Mouse (Mus musculus) Patski (cell line): ENCODE data around the gene Clec1a. TPM values are rescaled to one million over a fixed set of nuclear protein-coding genes. Genes with fewer than 3 reads are reported as not detected.

Experiments
- ATAC-seq: fragments of 100-300 bp; one replicate; pipeline ENCODE4 v1.8.0; 2021
- CTCF ChIA-PET: fragments of 350-600 bp; sonication (Branson Sonifier 250); formaldehyde crosslinking; loops from one replicate; lab custom pipeline; 2022; ENCODE audit warnings: inconsistent platforms; lab: Charles Lee
- POLR2A ChIA-PET: fragments of 350-600 bp; sonication (Branson Sonifier 250); formaldehyde crosslinking; loops from one replicate; lab custom pipeline; 2022; ENCODE audit warnings: antibody characterized with exemption, inconsistent platforms; lab: Charles Lee
- DNase-seq: peaks from one replicate; pipeline ENCODE4 v3.0.0-alpha.2; 2011; ENCODE audit warnings: low read depth, low spot score
- H3K27me3 ChIP-seq: fragments of 371-371 bp; one replicate; pipeline ENCODE4 v1.5.1; 2021
- CTCF ChIP-seq: fragments of 100-300 bp; IDR thresholded peaks from one replicate; pipeline ENCODE4 v1.5.1; 2021
- in situ Hi-C: fragments of 300-500 bp; cut with MboI; formaldehyde crosslinking; loops from 3 replicates; pipeline ENCODE4 v1.11.1; 2018; ENCODE audit warnings: low pct_unique_long_range_greater_than_20kb, mixed read lengths
- polyA plus RNA-seq: library from polyadenylated mRNA; unstranded; gene quantifications from one replicate; pipeline ENCODE4 v1.2.3, GENCODE M21; 2021

Gene Clec1a
- polyA plus RNA-seq, 1 experiment from 2014 or later: not detected

DNA sequence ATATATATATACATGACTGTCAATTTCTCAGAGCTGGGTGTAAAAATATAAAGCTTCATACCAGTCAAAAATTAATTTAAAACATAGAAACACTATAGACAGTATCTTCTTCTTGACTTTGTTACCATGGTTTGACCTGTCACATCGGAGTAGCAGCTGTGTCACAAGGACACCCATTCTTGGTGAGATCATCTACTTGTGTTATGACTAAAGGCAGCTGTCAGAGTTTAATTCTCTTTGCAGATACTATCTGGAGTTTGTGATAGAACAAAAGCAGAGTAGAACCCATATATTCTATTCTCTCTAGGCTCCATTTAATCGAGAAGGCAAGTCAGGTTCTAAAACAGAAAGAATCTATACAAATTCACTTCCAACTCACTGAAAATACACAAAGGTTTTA is 13.8 kb downstream of the Clec1a start:
- peaks cover 40% of the 10 kb centered on the region for H3K27me3 ChIP-seq
- ChIA-PET POLR2A (no interaction called here), CTCF (no interaction called here)
- in situ Hi-C loops: no loop called here
- DNase-seq (no peak), ATAC-seq (no peak)
- TF ChIP-seq CTCF: no peak

DNA sequence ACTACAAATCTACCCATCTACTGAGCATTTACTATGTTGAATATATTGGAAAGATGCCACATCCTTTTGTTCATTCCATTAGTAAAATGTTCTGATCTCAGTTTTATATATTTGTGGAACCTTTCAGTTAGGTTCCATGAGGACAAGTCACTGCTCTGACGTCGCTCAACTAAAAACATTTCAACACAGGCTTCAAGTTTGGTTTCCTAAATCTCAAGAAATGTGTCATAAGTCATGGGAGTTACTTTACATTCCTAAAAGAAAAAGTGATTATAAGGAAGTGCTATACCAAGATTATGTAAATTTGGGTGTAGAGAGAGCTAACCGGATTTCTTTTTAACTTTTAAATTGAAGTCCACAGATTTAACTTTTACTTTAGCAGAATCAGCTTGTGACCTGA is 15.8 kb downstream of the Clec1a start:
- POLR2A ChIA-PET: no interaction called here
- H3K27me3 ChIP-seq: peaks cover 41% of the 10 kb centered on the region
- DNase-seq: no peak
- no peak for TF ChIP-seq CTCF
- CTCF ChIA-PET: interaction anchor here (1.5 kb wide), 1 partner anchor 11 kb away, joined by 4 read pairs; no protein-coding TSS in a partner anchor
- in situ Hi-C loops: no loop called here
- no peak for ATAC-seq

DNA sequence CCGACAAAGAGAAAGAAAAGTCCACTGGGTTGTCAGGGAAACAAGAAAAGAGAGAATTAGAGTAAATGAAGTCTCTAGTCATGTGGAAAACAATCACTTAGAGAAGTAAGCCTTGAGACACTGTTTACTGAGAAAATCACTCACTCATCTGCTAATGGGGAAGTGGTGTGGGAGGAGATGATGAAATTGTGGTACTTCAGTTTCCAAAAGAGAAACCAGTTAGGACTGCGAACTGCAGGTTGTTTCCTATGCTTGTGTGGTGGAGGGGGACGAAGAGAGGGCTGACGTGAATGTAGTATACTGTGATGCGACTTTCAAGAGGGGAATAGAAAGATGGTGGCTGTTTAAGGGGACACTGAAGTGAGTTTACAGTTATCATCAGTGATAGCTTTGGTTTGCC is 17.6 kb downstream of the Clec1a start:
- no peak for TF ChIP-seq CTCF
- POLR2A ChIA-PET: no interaction called here
- ATAC-seq (no peak), DNase-seq (no peak)
- in situ Hi-C loops: no loop called here
- CTCF ChIA-PET: no interaction called here
- H3K27me3 ChIP-seq: peaks cover 48% of the 10 kb centered on the region

DNA sequence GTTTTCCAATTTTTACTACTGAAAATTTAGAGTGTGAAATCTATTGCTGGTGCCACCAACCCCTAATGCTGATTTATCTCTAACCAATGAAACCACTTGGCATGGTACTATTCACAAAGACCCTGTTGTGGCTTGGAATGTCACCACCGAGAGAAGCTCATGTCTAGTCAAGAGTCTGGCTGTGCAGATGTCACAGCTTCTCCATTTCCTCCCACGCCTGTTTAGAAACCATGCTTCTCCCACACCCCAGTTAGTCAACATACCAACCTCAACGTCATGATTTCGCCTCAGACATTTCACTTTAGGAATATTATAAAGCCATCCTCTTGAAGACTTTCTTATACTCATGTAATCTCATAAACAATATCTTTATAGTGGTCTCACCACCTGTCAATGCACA is 24.5 kb downstream of the Clec1a start:
- POLR2A ChIA-PET: no interaction called here
- CTCF ChIA-PET: no interaction called here
- in situ Hi-C loops: no loop called here
- H3K27me3 ChIP-seq: peaks cover 39% of the 10 kb centered on the region
- ATAC-seq (no peak), DNase-seq (no peak)
- no peak for TF ChIP-seq CTCF

DNA sequence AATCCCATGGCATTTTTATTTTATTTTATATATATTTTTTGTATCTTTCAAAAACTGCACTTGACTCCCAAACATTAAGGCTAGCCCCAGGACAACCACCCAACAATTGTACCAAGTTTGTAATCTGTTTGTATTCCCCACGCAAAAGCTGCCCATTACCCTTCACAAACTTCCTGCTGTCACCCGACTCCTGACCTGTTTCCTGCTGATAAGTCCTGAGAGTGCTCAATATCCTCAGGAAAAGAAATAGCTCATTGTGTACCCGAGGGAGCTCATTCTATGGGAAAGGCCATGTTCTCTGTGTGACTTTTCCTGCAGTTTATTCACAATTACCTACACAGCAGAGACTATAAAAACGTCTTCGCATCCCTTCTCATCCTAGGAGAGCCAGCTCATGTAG is 26.0 kb downstream of the Clec1a start:
- no peak for DNase-seq
- ChIA-PET POLR2A (no interaction called here), CTCF (no interaction called here)
- TF ChIP-seq CTCF: no peak
- ATAC-seq: no peak
- in situ Hi-C loops: no loop called here
- peaks cover 36% of the 10 kb centered on the region for H3K27me3 ChIP-seq

DNA sequence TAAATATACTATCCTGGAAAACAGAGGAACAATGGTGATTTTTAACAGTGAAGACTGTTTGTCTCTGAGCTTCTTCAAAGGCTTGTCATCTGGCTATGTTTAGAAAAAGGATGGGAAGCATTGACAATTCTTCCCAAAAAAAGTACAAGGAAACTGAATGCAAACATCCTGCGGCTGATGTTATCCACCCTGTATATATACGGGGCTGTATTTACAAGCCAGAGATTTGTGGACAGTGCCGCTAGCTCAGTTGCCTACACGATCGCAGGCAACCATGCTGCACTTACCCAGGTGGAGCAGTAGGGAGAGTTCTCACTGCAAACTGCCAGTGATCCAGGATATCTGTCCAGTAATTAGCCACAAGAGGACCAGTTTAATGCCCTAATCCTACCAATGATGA is 26.6 kb downstream of the Clec1a start:
- TF ChIP-seq CTCF: no peak
- peaks cover 36% of the 10 kb centered on the region for H3K27me3 ChIP-seq
- CTCF ChIA-PET: interaction anchor here (1.0 kb wide), 1 partner anchor 11 kb away, joined by 4 read pairs; no protein-coding TSS in a partner anchor
- DNase-seq (no peak), ATAC-seq (no peak)
- POLR2A ChIA-PET: no interaction called here
- in situ Hi-C loops: no loop called here

DNA sequence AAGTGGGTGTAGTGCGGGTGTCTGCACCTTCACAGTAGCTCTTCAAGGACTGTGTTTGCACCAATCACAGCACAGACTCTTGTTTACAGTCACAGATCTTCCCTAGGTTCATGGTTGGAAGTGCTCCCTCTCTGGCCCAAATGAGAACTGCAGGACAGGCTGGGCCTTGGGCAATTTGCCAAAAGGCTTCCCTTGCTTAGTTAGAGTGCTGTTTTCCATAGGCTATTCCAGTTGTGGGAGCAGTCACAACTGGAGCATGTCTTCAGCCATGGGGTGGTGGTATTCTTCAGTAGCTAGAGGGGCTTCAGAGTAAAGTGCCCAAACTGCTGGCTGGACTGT is 28.1 kb downstream of the Clec1a start:
- peaks cover 36% of the 10 kb centered on the region for H3K27me3 ChIP-seq
- DNase-seq (no peak), ATAC-seq (no peak)
- ChIA-PET CTCF (interaction anchor here (1.0 to 2.0 kb wide), 3 partner anchors 23 to 31 kb away, joined by 3 to 5 read pairs (median 5); partner anchors contain the start of gene Clec1b), POLR2A (no interaction called here)
- peak; percentile 74 for TF ChIP-seq CTCF
- in situ Hi-C loops: no loop called here

DNA sequence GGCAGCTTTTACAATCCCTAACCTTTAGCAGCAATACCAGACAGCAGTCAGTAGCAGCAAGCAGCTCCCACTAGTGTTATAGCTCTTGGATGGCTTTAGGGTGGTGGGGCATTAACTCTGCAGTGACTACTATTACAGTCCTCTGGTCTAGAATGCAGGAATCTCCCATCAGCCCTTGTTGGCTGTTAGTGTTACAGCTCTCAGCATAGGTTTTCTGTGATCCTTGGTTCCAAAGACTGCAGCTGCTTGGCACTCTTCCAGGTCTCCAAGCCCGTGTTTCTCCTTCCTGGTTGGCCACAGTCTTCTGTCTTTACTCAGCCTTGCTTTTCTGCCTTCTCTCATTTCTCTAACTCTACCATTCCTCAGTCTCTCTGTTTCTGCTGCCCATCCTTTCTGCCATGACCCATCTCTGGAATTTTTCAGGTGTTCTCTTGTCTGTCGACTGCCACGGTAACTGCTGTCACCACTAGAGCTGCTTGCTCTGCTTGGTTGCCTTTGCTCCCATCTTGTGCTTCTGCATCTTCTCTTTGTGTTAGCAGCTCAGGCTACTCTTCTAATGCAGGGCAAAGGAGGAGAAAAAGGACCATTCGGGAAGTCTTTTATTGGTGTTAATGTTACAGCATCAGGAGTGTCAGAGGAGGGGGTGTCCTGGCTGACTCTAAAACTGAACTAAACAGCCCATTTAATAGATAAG is 28.6 kb downstream of the Clec1a start:
- CTCF ChIA-PET: interaction anchor here (1.0 to 2.0 kb wide), 4 partner anchors 23 to 57 kb away, joined by 3 to 5 read pairs (median 4); partner anchors contain the start of gene Clec1b
- no peak for TF ChIP-seq CTCF
- in situ Hi-C loops: no loop called here
- POLR2A ChIA-PET: no interaction called here
- ATAC-seq (no peak), DNase-seq (no peak)
- H3K27me3 ChIP-seq: peaks cover 35% of the 10 kb centered on the region

DNA sequence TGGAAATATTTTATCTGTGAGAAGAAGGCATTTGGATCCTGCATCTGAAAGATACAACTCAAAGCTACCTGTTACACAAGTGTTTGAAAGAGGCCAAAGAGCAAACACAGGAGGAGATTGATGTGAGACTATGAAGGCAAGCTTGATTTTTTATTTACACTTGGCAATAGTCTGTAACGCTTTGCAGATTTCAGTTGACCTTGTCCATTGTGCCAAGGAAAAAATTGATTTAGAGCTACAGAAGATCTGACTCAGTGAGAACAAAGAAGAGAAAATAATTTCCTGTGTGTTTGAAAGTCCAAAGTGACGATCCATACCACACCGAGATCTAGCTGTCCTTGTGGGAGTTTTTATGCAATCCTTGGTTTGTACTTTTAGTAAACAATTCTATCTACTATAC is 29.5 kb downstream of the Clec1a start:
- no peak for TF ChIP-seq CTCF
- in situ Hi-C loops: no loop called here
- no peak for DNase-seq
- POLR2A ChIA-PET: no interaction called here
- H3K27me3 ChIP-seq: peaks cover 34% of the 10 kb centered on the region
- ATAC-seq: no peak
- CTCF ChIA-PET: interaction anchor here (1.0 to 2.0 kb wide), 4 partner anchors 15 to 56 kb away, joined by 3 to 5 read pairs (median 4); no protein-coding TSS in a partner anchor

DNA sequence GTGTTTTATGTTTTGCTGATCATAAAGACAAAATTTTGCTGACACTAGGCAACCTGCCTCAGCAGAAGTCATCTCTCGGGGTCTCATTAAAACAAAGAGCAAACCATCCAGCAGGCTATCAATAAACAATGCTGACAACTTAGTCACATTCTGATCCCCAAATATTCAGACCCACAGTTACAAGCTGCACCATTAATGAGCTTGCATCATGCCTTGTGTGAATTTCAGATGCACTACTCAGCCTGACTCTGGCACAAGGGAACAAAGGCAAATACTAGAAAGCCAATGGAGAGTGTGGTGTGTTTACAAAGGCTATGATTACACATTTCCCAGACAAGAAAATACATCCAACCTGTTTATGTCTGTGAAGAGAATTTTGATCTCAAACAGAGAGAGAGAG is 37.6 kb downstream of the Clec1a start:
- ATAC-seq (no peak), DNase-seq (no peak)
- no peak for TF ChIP-seq CTCF
- CTCF ChIA-PET: no interaction called here
- peaks cover 32% of the 10 kb centered on the region for H3K27me3 ChIP-seq
- in situ Hi-C loops: no loop called here
- POLR2A ChIA-PET: no interaction called here

DNA sequence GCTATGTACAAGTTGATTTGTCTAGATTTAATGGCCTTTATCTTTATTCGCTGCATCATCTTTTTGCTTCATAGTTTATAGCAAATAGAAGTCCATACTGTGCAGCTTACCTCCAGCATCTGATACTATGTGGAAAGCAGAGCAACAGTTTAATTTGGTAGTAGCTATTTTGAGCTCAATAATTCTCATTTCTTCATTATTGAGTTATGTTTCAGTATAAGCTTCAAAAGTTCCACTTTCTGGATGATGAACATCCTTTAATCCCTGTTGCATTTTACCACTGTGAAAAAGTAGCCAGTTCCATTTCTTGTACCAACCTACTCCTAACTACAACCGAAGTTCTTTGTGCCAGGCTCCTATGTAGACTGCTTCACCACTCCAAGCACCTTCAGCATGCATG is 43.2 kb downstream of the Clec1a start, which contains the start of gene Clec9a:
Clec9a (plus strand) TSS at position 301 of the 400 bp plus-strand sequence.
- DNase-seq (no peak), ATAC-seq (no peak)
- POLR2A ChIA-PET: no interaction called here
- in situ Hi-C loops: no loop called here
- TF ChIP-seq CTCF: no peak
- CTCF ChIA-PET: no interaction called here
- peaks cover 72% of the 10 kb centered on the region for H3K27me3 ChIP-seq
